Mouse (Mus musculus) small intestine, adult 2 months (tissue): ENCODE data around the gene Plppr1.

Source experiments
- CTCF ChIP-seq: fragments of 200-500 bp; IDR thresholded peaks from 2 replicates; pipeline ENCODE4 v1.5.1; 2012; ENCODE audit warnings: low read depth, mild to moderate bottlenecking, control low read depth, inconsistent platforms, low read length, moderate library complexity, mixed read lengths; ENCODE audit not compliant: insufficient replicate concordance, insufficient read length; ENCODE audit errors: extremely low read depth
- POLR2A ChIP-seq: fragments of 200-500 bp; IDR thresholded peaks from 2 replicates; pipeline ENCODE4 v1.6.1; 2012; ENCODE audit warnings: low read depth, mild to moderate bottlenecking, control low read depth, inconsistent platforms, low read length, moderate library complexity

- no peak for TF ChIP-seq CTCF
- no peak for TF ChIP-seq POLR2A
These were observed 85.7 kb downstream of the Plppr1 start for GRCm38 (mm10) chr4:49144798-49145197.
